Mouse (Mus musculus): Measurements from ENCODE around the gene Fam222b.
"Not testable (repeated sequence)": the region's sequence is repeated elsewhere in the genome, so short reads cannot be mapped to it uniquely, and the experiment has no call there.

The Fam222b gene

GRCm38 (mm10) chr11:78182961-78183844 lies 88.7 kb downstream of the Fam222b start, which contains the start of gene Rpl23a:
Rpl23a (minus strand) TSS chr11:78183584.
- peak; percentile 87 for DNase-seq

DNA sequence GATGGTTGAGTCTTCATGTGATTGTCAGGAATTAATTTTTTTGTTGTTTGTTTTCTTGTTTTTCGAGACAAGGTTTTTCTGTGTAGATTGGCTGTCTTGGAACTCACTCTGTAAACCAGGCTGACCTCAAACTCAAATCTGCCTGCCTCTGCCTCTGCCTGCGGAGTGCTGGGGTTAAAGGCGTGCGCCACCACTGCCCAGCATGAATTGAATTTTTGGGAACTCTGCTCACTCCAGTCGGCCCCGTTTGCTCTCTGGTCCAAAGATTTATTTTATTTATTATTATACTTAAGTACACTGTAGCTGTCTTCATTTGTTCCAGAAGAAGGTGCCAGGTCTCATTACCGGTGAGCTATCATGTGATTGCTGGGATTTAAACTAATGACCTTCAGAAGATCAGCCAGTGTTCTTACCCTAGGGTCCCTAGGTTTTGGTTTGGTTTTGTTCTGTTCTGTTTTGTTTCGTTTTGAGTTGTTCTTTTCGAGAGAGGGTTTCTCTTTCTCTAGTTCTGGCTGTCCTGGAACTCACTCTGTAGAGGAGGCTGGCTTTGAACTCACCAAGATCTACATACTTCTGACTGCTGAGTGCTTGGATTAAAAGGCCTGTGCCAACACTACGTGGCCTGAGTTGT lies 89.5 kb downstream of the Fam222b start:
- DNase-seq = no peak

DNA sequence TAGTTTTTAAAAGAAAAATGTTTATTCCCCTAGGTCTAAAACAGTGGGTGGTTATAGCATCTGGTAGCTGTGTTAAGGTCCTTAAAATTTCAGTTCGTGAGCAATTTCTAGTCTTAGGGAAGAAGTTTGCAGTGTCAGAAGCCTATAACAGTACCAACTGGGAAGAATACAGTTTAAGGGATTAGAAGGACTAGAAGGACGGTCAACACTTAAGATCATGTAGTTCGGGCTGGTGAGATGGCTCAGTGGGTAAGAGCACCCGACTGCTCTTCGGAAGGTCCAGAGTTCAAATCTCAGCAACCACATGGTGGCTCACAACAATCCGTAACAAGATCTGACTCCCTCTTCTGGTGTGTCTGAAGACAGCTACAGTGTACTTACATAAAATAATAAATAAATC lies 90.2 kb downstream of the Fam222b start:
- not testable (repeated sequence) for DNase-seq

- DNase-seq = peak; percentile 64
Observed at GRCm38 (mm10) chr11:78188331-78189233, 94.1 kb downstream of the Fam222b start, which contains the start of gene Rab34. Rab34 (plus strand) TSS chr11:78188430.

DNA sequence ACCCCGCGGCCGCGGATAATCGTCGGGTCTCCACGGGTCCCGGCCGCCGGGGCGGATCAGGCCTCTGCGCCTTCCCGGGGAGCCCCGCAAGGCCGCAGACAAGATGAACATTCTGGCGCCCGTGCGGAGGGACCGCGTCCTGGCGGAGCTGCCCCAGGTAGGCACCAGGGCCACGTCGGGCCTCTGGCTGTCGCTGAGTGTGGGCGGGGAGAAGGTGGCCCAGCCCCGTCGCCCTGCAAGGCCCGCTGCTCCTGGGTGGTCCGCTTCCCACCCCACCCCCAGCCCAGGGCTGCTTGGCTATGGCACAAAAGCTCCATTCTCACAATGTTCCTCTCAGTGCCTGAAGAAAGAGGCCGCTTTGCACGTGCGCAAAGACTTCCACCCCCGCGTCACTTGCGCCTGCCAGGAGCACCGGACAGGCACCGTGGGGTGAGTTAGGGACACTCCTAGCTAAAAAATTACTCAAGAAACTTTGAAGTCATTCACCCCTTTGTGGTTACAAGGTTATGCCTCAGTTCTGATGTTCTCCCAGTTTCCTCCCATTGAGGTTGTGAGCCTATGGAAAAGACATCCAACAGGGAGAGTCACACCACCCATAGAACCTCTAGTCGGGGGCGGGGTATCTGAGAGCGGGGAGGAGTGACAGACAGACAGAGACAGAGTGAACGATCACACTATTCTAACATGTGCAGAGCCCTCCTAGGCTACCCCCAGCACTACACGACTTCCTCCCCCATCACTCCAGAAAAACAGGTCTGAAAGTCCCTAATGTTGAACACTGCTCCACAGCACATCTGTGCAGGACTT lies 95.0 kb downstream of the Fam222b start:
- DNase-seq = peak; percentile 68

DNA sequence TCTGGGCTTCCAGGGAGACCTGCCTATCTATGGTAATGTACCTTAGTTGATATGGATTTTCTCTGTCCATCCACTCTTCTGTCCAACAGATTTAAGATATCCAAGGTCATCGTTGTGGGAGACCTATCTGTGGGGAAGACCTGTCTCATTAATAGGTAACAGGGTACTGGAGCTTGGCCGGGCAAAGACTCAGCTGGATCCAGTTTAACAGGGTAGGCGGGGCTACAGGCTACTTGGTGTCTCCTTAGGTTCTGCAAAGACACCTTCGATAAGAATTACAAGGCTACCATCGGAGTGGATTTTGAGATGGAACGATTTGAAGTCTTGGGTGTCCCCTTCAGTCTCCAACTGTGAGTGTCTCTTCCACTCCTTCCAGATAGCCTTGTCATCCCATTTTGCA lies 95.6 kb downstream of the Fam222b start:
- DNase-seq = no peak

- no peak for DNase-seq
Observed at GRCm38 (mm10) chr11:78193113-78193512, 98.7 kb downstream of the Fam222b start, which contains the start of gene Proca1. Proca1 (plus strand) TSS chr11:78193392.

DNA sequence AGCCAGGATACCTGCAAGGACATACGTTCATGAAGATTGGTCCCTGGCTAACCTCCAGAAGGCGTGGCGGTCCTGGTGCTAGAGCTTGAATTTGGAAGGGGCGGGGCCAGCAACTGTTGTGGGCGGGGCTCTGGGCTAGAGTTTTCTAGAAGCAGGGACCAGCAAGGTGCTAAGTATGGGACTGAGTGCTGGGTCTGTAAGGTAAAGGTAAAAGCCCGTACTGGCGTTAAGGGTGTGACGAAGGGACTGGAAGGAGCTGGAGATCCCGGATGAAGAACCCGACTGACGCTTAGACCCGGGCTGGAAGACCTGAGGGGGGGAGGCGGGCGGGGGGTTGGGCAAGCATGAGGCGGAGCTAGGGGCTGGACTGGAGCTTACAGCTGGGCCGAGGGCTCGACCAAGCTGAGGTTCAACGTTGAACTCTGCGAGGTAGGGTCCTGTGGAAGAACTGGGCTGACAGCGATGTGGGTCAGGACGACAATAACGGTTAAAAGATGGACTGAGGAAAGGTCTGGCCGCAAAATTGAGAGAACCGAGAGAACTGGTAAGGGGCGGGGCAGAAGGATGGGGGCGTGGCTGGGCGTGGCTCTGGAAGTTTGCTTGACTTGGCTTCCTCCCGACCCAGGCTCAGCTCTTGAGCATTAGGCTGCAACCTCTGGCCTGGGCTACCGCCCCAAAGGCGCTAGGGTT lies 100.1 kb downstream of the Fam222b start:
- no peak for DNase-seq

DNA sequence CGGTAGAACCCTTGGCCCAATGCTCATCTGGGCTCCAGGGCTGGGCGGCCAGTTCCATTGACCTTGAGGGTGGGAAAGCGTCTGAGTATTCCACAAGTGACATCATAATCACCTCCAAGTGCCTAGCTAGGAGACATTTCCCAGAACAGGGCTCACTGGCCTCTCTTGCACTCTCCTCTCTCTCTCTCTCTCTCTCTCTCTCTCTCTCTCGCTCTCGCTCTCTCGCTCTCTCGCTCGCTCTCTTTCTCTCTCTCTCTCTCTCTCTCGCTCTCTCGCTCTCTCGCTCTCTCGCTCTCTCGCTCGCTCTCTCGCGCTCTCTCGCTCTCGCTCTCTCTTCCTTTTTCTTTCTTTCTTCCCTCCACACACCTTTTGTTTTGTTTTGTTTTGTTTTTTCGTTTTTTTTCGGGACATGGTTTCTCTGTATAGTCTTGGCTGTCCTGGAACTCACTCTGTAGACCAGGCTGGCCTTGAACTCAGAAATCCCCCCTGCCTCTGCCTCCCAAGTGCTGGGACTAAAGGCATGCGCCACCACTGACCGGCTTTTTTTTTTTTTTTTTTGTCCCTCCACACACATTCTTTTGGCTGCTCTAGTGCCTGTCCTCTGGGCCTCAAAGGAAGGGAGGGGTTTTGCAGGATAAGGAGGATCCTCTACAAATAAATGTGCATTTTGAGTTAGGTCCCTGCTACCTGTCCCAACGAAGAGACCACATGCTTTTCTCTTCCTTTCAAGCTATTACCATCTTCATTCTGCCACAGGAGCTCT lies 100.8 kb downstream of the Fam222b start:
- no peak for DNase-seq

DNA sequence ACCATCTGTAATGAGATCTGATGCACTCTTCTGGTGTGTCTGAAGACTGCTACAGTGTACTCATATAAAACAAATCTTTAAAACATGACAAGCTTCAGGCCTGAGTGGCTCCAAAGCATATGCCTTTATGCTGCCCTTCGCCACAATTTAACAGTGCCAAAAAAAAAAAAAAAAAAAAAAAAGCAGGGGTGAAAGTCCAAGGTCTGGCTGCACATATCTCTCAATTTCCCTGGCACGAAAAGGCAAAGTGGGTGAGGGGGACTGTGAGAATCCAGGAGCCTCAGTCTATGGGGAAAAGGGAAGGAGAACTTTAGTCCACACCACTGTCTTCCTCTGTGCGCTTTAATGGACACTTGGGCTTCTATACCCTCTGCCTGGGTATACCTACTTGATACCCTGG lies 107.9 kb downstream of the Fam222b start:
- DNase-seq = no peak

- no peak for DNase-seq
Observed at GRCm38 (mm10) chr11:78204287-78204686, 109.8 kb downstream of the Fam222b start.

DNA sequence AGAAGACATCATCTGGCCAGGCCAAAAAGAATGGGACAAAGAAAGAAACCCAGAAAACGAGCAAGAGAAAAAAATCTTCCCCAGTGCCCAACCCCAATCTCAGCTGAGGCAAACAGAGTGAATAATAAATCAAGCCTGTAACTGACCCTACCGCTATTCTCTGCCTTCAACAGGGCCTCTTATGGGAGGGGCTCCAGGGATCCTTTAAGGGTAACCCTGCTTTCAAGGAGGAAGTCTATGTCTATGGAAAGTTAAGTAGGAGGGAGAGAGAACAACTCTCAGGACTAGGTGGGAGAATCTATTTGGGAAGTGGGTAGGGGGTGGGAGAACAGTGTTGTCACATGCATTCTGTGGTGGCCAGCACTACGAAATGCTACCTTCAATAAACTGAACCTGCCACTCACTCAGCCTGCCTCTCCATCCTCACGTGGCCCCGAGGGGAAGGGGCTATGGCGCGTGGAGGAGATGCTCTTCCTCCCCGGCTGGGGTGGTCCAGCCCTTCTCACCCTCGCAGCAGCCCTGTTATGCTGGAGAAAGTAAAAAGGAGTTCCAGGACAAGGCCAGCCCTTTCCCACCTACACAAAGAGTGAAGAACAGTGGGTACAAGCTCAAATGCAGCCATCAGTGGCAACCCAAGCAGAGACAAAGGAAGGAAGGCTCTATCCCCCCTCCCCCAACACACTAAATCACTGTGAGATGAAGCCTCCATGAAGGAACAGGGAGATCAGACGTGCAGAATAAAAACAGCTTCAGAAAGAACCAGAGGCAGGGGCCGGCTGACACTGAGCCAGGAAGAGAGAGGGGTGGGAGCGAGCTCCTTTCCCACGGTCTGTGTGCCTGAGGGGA lies 111.1 kb downstream of the Fam222b start:
- no peak for DNase-seq

All from right cerebral cortex, adult 18-20 months (tissue).